Mouse (Mus musculus): ENCODE data around the gene Zfp131. TPM values are rescaled to one million over a fixed set of nuclear protein-coding genes. Genes with fewer than 3 reads are reported as not detected.
"Not testable (repeated sequence)": the region's sequence is repeated elsewhere in the genome, so short reads cannot be mapped to it uniquely, and the experiment has no call there.

Gene Zfp131
- 40.6 and 42.1 TPM in 2 replicates for polyA plus RNA-seq (2016; fragmentation: Nextera tagmentation; extraction: Ambion mirVana)

DNA sequence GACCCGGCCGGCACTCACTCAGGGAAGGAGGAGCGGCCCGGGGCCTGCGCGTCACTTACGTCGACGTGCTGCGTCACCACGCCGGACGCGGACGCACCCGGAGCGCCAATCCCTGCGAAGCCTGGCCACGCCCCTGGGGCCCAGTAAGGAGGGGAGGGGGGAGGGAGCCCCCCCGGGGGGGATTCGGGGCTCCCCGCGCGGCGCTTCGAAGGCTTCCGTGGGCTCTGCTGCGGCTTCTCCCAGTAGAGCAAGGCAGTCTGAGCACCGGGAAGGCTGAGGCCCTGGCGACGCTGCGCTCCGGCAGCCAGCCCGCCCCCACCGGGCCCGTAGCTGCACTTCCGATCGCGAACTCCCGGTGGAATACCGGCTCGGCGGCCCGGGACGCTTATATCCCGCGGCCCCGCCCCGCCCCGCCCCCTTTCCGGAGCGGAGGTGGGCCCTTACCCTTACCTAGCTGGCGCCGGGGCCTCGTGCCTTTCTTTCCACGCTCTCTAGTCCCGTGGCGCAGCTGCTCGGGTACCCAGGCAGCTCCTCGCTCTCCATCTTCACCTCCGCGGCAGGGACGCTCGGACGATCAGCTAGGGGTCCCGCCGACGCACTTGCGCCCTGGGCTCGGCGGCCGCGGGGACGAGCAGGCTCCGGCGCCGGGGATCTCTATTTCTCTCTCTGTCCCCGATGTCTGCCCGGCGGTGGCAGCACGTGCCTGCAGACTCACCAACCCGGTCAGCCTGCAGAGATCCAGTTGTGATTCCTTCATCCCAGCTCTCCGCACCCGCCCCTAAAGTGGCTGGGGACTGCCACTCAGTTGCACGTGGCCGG is at the start of gene Zfp131:
TSS of gene Zfp131 (minus strand) at position 129 of the 819 bp plus-strand sequence.
- Histone ChIP-seq H3K36me3 (peaks cover 33% of the 10 kb centered on the region), H3K27me3 (ENCODE audit: low read depth, poor library complexity, severe bottlenecking) (no peaks in the 10 kb centered on the region), H3K4me1 (peaks cover 20% of the 10 kb centered on the region), H3K9me3 (replicated peaks) (no peaks in the 10 kb centered on the region), H3K4me3 (peak within 1 kb of the TSS; percentile 89), H3K27ac (replicated peaks) (peak within 1 kb of the TSS; percentile 98)
- DNase-seq (ENCODE audit: low spot score): peak; percentile 96
- WGBS: under 1% methylated on average over 70 of the region's 86 CpGs

GRCm38 (mm10) chr13:119839982-119840381 is 49.3 kb upstream of the Zfp131 start:
- H3K4me3 ChIP-seq; H3K36me3 ChIP-seq; H3K9me3 ChIP-seq (replicated peaks); H3K4me1 ChIP-seq; H3K27ac ChIP-seq (replicated peaks): not testable (repeated sequence)
- 21% methylated on average over 6 of the region's 6 CpGs for WGBS
- H3K27me3 ChIP-seq (ENCODE audit: low read depth, poor library complexity, severe bottlenecking): peaks cover 14% of the 10 kb centered on the region
- DNase-seq (ENCODE audit: low spot score): peak; percentile 11

- H3K27ac ChIP-seq (replicated peaks); H3K4me1 ChIP-seq; H3K36me3 ChIP-seq; H3K9me3 ChIP-seq (replicated peaks): not testable (repeated sequence)
- peak overlapping the region; percentile 28; the same call in 1 of the 2 replicates for H3K4me3 ChIP-seq
- peaks cover 14% of the 10 kb centered on the region for H3K27me3 ChIP-seq (ENCODE audit: low read depth, poor library complexity, severe bottlenecking)
- peak; percentile 67 for DNase-seq (ENCODE audit: low spot score)
- WGBS: 3% methylated on average over 14 of the region's 23 CpGs
These were observed 47.1 kb upstream of the Zfp131 start for GRCm38 (mm10) chr13:119837719-119838337.

DNA sequence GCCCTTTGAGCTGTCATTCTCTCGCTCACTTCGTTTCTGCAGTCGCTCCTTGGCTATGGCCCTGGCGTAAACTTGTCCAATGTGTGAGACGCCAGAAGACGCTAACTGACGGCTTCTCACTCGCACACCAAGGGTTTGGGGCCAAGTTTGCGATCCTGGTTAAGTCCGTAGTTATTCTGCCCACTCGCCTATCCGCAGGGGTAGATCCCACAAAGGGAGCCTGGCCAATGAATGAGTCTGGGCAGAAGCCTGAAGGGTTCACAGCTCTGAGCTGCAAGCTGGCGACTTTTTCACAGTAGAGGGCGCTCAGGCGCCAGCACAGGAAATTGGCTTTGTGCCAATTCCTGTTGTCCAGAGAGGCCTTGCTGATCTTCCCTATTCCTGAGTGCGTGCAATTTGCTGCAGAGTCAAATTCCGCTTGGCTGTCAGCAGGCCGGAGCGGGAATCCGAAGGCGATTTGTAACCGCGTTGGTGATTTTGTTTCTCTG is 45.7 kb upstream of the Zfp131 start:
- peak overlapping the region; percentile 45 for H3K4me3 ChIP-seq
- 12% methylated on average over 23 of the region's 23 CpGs for WGBS
- not testable (repeated sequence) for H3K27ac ChIP-seq (replicated peaks); H3K4me1 ChIP-seq; H3K9me3 ChIP-seq (replicated peaks); H3K36me3 ChIP-seq
- H3K27me3 ChIP-seq (ENCODE audit: low read depth, poor library complexity, severe bottlenecking): peaks cover 14% of the 10 kb centered on the region
- DNase-seq (ENCODE audit: low spot score): peak; percentile 53

GRCm38 (mm10) chr13:119835320-119836056 is 44.8 kb upstream of the Zfp131 start, which contains the start of gene D13Ertd608e:
TSS of gene D13Ertd608e (plus strand) at chr13:119836006.
- not testable (repeated sequence) for H3K4me1 ChIP-seq; H3K9me3 ChIP-seq (replicated peaks); H3K27ac ChIP-seq (replicated peaks); H3K36me3 ChIP-seq
- DNase-seq (ENCODE audit: low spot score): peak; percentile 47
- WGBS: 13% methylated on average over 18 of the region's 25 CpGs
- Histone ChIP-seq H3K4me3 (peak within 1 kb of the TSS; percentile 45), H3K27me3 (ENCODE audit: low read depth, poor library complexity, severe bottlenecking) (peaks cover 14% of the 10 kb centered on the region)

DNA sequence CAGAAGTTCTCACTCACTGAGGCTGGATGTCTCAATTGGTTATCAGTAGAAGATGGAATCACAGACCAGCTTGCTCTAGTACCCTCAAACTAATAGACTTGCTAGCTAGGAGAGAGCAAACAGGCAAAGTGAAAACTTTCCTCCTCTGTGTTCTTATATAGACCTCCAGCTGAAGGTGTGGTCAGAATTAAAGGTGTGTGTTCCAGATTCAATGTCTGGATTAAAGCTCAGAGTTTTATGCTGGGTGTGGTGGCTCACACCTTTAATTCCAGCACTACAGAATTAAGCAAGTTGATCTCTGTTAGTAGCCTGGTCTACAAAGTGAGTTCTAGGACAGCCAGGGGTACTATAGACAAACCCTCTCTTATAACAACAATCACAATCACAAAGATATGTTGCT is 39.4 kb upstream of the Zfp131 start, which contains the start of gene AF067063:
TSS of gene AF067063 (minus strand) at position 101 of the 400 bp plus-strand sequence.
- H3K9me3 ChIP-seq (replicated peaks); H3K36me3 ChIP-seq; DNase-seq (ENCODE audit: low spot score): not testable (repeated sequence)

DNA sequence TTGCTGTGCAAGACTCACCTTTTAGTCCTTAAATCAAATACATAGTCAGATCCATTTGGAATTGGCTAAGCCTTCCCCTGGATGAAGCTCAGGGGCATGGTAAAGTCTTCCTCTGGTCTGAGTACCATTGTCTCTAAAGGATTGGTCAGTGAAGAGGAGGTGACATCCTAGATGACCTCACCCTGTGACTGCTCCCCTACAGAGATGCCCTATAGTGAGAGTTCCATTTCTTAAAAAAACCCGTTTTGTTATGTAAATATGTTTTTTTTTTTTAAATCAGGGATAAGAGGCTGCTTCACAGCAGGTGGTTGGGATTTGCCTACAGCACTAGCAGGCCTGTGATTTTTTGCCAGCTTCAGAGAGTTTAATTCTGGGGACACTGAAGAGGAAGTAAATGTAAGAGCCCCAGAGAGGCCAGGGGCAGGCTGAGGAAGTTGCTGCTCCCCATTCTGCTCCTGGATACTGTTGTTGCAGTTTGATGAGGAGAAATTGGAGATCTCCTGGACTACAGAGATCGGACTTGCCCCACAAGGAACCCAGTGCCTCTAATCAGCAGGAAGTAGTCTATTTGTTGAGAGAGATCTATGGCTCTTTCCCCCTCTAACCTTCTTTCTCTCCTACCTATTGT is 27.0 kb upstream of the Zfp131 start:
- H3K4me1 ChIP-seq: peaks cover 20% of the 10 kb centered on the region

More for the DNA sequence above, 39.4 kb upstream of the Zfp131 start, which contains the start of gene AF067063:
- not testable (repeated sequence) for H3K27ac ChIP-seq (replicated peaks); H3K4me1 ChIP-seq; H3K4me3 ChIP-seq; H3K27me3 ChIP-seq (ENCODE audit: low read depth, poor library complexity, severe bottlenecking)

GRCm38 (mm10) chr13:119816798-119817197 is 26.1 kb upstream of the Zfp131 start:
- H3K27me3 ChIP-seq (ENCODE audit: low read depth, poor library complexity, severe bottlenecking): no peaks in the 10 kb centered on the region
- DNase-seq (ENCODE audit: low spot score): no peak
- 55% methylated on average over 8 of the region's 8 CpGs for WGBS
- H3K4me3 ChIP-seq: no peak overlapping the region
- no peaks in the 10 kb centered on the region for H3K9me3 ChIP-seq (replicated peaks)
- H3K36me3 ChIP-seq: no peaks in the 10 kb centered on the region
- no peak overlapping the region for H3K27ac ChIP-seq (replicated peaks)
- H3K4me1 ChIP-seq: peaks cover 20% of the 10 kb centered on the region

More for the DNA sequence above, 27.0 kb upstream of the Zfp131 start:
- H3K27ac ChIP-seq (replicated peaks): peak overlapping the region; percentile 49; the same call in 1 of the 2 replicates
- H3K27me3 ChIP-seq (ENCODE audit: low read depth, poor library complexity, severe bottlenecking): no peaks in the 10 kb centered on the region
- DNase-seq (ENCODE audit: low spot score): peak; percentile 17
- H3K36me3 ChIP-seq: no peaks in the 10 kb centered on the region
- H3K4me3 ChIP-seq: no peak overlapping the region
- 16% methylated on average over 2 of the region's 2 CpGs for WGBS
- no peaks in the 10 kb centered on the region for H3K9me3 ChIP-seq (replicated peaks)

GRCm38 (mm10) chr13:119810031-119810430 is 19.3 kb upstream of the Zfp131 start:
- 84% methylated on average over 9 of the region's 9 CpGs for WGBS
- no peak for DNase-seq (ENCODE audit: low spot score)
- Histone ChIP-seq H3K27ac (replicated peaks) (no peak overlapping the region), H3K9me3 (replicated peaks) (no peaks in the 10 kb centered on the region), H3K27me3 (ENCODE audit: low read depth, poor library complexity, severe bottlenecking) (no peaks in the 10 kb centered on the region), H3K4me1 (no peaks in the 10 kb centered on the region), H3K4me3 (no peak overlapping the region), H3K36me3 (no peaks in the 10 kb centered on the region)

DNA sequence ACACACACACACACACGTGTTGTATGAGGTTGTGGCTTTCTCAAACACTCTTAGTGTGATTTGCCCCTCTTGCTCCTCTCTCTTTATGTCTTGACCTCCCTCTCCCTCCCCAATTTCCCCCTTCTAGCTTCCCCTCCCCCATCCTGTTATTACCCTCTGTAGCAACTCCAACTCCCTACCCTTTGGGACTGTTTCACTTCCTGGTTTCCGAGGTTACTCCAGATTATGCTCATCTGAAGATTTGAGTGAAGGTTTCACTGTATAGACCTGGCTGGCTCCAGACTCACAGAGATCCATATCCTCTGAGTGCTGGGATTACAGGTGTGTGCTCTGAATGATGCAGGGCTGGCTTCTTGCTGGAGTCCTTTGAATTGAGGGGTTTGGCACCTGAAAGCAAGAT is 18.2 kb upstream of the Zfp131 start:
- no peak for DNase-seq (ENCODE audit: low spot score)
- Histone ChIP-seq H3K36me3 (no peaks in the 10 kb centered on the region), H3K27me3 (ENCODE audit: low read depth, poor library complexity, severe bottlenecking) (no peaks in the 10 kb centered on the region), H3K4me1 (no peaks in the 10 kb centered on the region), H3K4me3 (no peak overlapping the region), H3K9me3 (replicated peaks) (no peaks in the 10 kb centered on the region), H3K27ac (replicated peaks) (no peak overlapping the region)
- 81% methylated on average over 2 of the region's 2 CpGs for WGBS

DNA sequence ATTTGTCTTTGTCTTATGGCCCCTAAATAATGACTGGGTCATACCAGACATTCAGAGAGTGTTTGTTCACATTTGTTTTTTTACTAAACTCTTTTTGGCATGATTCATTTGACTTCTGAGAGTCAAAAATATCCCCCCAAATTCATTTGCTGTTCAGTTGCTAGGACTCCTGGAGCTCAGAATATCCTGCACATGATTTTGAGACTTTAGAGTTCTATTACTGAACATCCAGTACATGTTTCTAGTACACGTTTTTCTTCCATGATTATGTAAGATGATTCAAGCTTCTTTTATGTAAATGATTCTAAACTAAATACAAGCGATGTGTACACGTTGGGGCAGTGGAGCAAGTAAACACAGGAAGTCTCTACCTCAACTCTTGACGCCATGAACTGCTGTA is 7.0 kb upstream of the Zfp131 start:
- Histone ChIP-seq H3K4me1 (no peaks in the 10 kb centered on the region), H3K27me3 (ENCODE audit: low read depth, poor library complexity, severe bottlenecking) (no peaks in the 10 kb centered on the region), H3K27ac (replicated peaks) (no peak overlapping the region), H3K4me3 (no peak overlapping the region), H3K9me3 (replicated peaks) (no peaks in the 10 kb centered on the region), H3K36me3 (no peaks in the 10 kb centered on the region)
- no peak for DNase-seq (ENCODE audit: low spot score)
- WGBS: 72% methylated on average over 4 of the region's 4 CpGs

DNA sequence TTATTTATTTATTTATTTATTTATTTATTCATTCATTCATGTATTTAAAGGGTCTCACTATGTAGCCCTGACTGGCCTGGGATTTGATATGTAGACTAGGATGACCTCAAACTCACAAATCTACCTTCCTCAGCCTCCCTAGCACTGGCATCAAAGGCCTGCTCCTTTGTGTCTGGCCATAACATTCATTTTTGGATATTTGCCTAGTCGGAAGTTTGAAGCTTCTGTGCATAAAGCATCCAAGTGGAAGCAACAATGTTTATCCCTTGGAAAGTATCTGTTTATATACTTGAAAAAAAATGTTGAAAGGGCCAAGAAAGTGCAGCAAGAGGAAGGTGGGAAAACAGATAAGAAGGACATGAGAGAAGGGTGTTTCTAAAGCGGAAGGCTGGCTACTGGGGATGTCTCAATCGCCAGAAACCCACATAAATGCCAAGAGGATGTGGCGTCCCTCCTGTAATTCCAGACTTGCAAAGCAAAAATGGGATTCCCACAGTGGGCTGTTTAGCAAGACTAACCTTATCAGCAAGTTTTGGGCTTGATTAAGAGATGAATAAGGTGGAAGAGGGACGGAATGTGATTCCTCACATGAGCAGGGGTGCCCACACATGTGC is 2.2 kb upstream of the Zfp131 start:
- 90% methylated on average over 5 of the region's 5 CpGs for WGBS
- DNase-seq (ENCODE audit: low spot score): no peak
- Histone ChIP-seq H3K27me3 (ENCODE audit: low read depth, poor library complexity, severe bottlenecking) (no peaks in the 10 kb centered on the region), H3K27ac (replicated peaks) (no peak overlapping the region), H3K4me3 (no peak overlapping the region), H3K36me3 (peaks cover 15% of the 10 kb centered on the region), H3K4me1 (peaks cover 20% of the 10 kb centered on the region), H3K9me3 (replicated peaks) (no peaks in the 10 kb centered on the region)
